Mouse (Mus musculus): ENCODE data around the gene Scpep1. TPM values are rescaled to one million over a fixed set of nuclear protein-coding genes. Genes with fewer than 3 reads are reported as not detected.
A peak's percentile ranks its signal among the peaks of the same experiment; 100 is the strongest.
"Not testable (repeated sequence)": the region's sequence is repeated elsewhere in the genome, so short reads cannot be mapped to it uniquely, and the experiment has no call there.

Scpep1 gene
- polyA plus RNA-seq, 1 experiment from 2014 or later, result 72.7 TPM

- Histone ChIP-seq H3K9me3 (no peaks in the 10 kb centered on the region), H3K27me3 (ENCODE audit: poor library complexity, severe bottlenecking) (peaks cover 27% of the 10 kb centered on the region), H3K4me1 (peaks cover 7% of the 10 kb centered on the region; the same call in 1 of the 2 replicates), H3K4me3 (no peak overlapping the region), H3K27ac (no peak overlapping the region), H3K36me3 (replicated peaks) (no peaks in the 10 kb centered on the region)
- no peak for DNase-seq (ENCODE audit: extremely low spot score, low spot score)
- WGBS, result 81% methylated on average over 4 of the region's 4 CpGs
Measured at GRCm38 (mm10) chr11:88898380-88898763, 56.9 kb downstream of the Scpep1 start.

- Histone ChIP-seq H3K36me3 (replicated peaks) (no peaks in the 10 kb centered on the region), H3K4me1 (peaks cover 7% of the 10 kb centered on the region; the same call in 1 of the 2 replicates), H3K27me3 (ENCODE audit: poor library complexity, severe bottlenecking) (peaks cover 27% of the 10 kb centered on the region), H3K9me3 (no peaks in the 10 kb centered on the region), H3K4me3 (no peak overlapping the region), H3K27ac (no peak overlapping the region)
- no peak for DNase-seq (ENCODE audit: extremely low spot score, low spot score)
- WGBS, result 53% methylated on average over 15 of the region's 15 CpGs
Measured at GRCm38 (mm10) chr11:88897624-88898379, 57.5 kb downstream of the Scpep1 start.

- not testable (repeated sequence) for H3K36me3 ChIP-seq (replicated peaks); H3K4me1 ChIP-seq; DNase-seq (ENCODE audit: extremely low spot score, low spot score); H3K27ac ChIP-seq; H3K9me3 ChIP-seq
- Histone ChIP-seq H3K4me3 (peak overlapping the region; percentile 39), H3K27me3 (ENCODE audit: poor library complexity, severe bottlenecking) (peaks cover 27% of the 10 kb centered on the region)
- 38% methylated on average over 36 of the region's 39 CpGs for WGBS
Measured at GRCm38 (mm10) chr11:88895800-88896232, 59.4 kb downstream of the Scpep1 start.

GRCm38 (mm10) chr11:88895235-88895634, 60.0 kb downstream of the Scpep1 start:
- not testable (repeated sequence) for H3K4me3 ChIP-seq; H3K36me3 ChIP-seq (replicated peaks); H3K27ac ChIP-seq; H3K9me3 ChIP-seq; DNase-seq (ENCODE audit: extremely low spot score, low spot score); H3K4me1 ChIP-seq
- H3K27me3 ChIP-seq (ENCODE audit: poor library complexity, severe bottlenecking), result peaks cover 27% of the 10 kb centered on the region
- 43% methylated on average over 14 of the region's 20 CpGs for WGBS

GRCm38 (mm10) chr11:88894279-88894678, 61.0 kb downstream of the Scpep1 start:
- H3K27me3 ChIP-seq (ENCODE audit: poor library complexity, severe bottlenecking), result peaks cover 23% of the 10 kb centered on the region
- not testable (repeated sequence) for H3K9me3 ChIP-seq; H3K4me3 ChIP-seq; DNase-seq (ENCODE audit: extremely low spot score, low spot score); H3K27ac ChIP-seq; H3K4me1 ChIP-seq; H3K36me3 ChIP-seq (replicated peaks)
- 93% methylated on average over 12 of the region's 14 CpGs for WGBS

- H3K9me3 ChIP-seq; DNase-seq (ENCODE audit: extremely low spot score, low spot score); H3K4me3 ChIP-seq; H3K36me3 ChIP-seq (replicated peaks); H3K27ac ChIP-seq; H3K4me1 ChIP-seq: not testable (repeated sequence)
- 91% methylated on average over 4 of the region's 8 CpGs for WGBS
- H3K27me3 ChIP-seq (ENCODE audit: poor library complexity, severe bottlenecking), result peaks cover 18% of the 10 kb centered on the region
Measured at GRCm38 (mm10) chr11:88893501-88893900, 61.8 kb downstream of the Scpep1 start.

GRCm38 (mm10) chr11:88892789-88893188, 62.5 kb downstream of the Scpep1 start:
- not testable (repeated sequence) for H3K27ac ChIP-seq; H3K36me3 ChIP-seq (replicated peaks); DNase-seq (ENCODE audit: extremely low spot score, low spot score); H3K4me1 ChIP-seq; H3K4me3 ChIP-seq; H3K9me3 ChIP-seq
- peaks cover 11% of the 10 kb centered on the region for H3K27me3 ChIP-seq (ENCODE audit: poor library complexity, severe bottlenecking)
- 94% methylated on average over 23 of the region's 24 CpGs for WGBS

- H3K4me3 ChIP-seq; H3K4me1 ChIP-seq; H3K27me3 ChIP-seq (ENCODE audit: poor library complexity, severe bottlenecking); H3K27ac ChIP-seq; H3K36me3 ChIP-seq (replicated peaks); DNase-seq (ENCODE audit: extremely low spot score, low spot score); H3K9me3 ChIP-seq: not testable (repeated sequence)
- 94% methylated on average over 23 of the region's 24 CpGs for WGBS
Measured at GRCm38 (mm10) chr11:88891921-88892561, 63.2 kb downstream of the Scpep1 start.

GRCm38 (mm10) chr11:88891446-88891845, 63.8 kb downstream of the Scpep1 start:
- H3K27ac ChIP-seq; H3K36me3 ChIP-seq (replicated peaks); H3K4me3 ChIP-seq; DNase-seq (ENCODE audit: extremely low spot score, low spot score); H3K27me3 ChIP-seq (ENCODE audit: poor library complexity, severe bottlenecking); H3K4me1 ChIP-seq; H3K9me3 ChIP-seq: not testable (repeated sequence)
- WGBS, result 96% methylated on average over 11 of the region's 12 CpGs

- 91% methylated on average over 7 of the region's 11 CpGs for WGBS
Measured at GRCm38 (mm10) chr11:88890904-88891303, 64.4 kb downstream of the Scpep1 start.

GRCm38 (mm10) chr11:88888996-88889395, 66.3 kb downstream of the Scpep1 start:
- H3K4me1 ChIP-seq, result no peaks in the 10 kb centered on the region
- whole genome bisulfite sequencing, result 94% methylated on average over 2 of the region's 2 CpGs
- DNase-seq (ENCODE audit: extremely low spot score, low spot score), result no peak
- no peaks in the 10 kb centered on the region for H3K36me3 ChIP-seq (replicated peaks)
- H3K9me3 ChIP-seq, result no peaks in the 10 kb centered on the region
- H3K27me3 ChIP-seq (ENCODE audit: poor library complexity, severe bottlenecking), result no peaks in the 10 kb centered on the region
- H3K27ac ChIP-seq, result no peak overlapping the region
- no peak overlapping the region for H3K4me3 ChIP-seq

More at GRCm38 (mm10) chr11:88890904-88891303, 64.4 kb downstream of the Scpep1 start:
- DNase-seq (ENCODE audit: extremely low spot score, low spot score); H3K27ac ChIP-seq; H3K4me1 ChIP-seq; H3K9me3 ChIP-seq; H3K4me3 ChIP-seq; H3K36me3 ChIP-seq (replicated peaks); H3K27me3 ChIP-seq (ENCODE audit: poor library complexity, severe bottlenecking): not testable (repeated sequence)

GRCm38 (mm10) chr11:88884376-88885065, 70.7 kb downstream of the Scpep1 start:
- Histone ChIP-seq H3K27me3 (ENCODE audit: poor library complexity, severe bottlenecking) (no peaks in the 10 kb centered on the region), H3K4me1 (no peaks in the 10 kb centered on the region), H3K9me3 (no peaks in the 10 kb centered on the region), H3K36me3 (replicated peaks) (no peaks in the 10 kb centered on the region), H3K4me3 (no peak overlapping the region), H3K27ac (no peak overlapping the region)
- DNase-seq (ENCODE audit: extremely low spot score, low spot score), result no peak
- 74% methylated on average over 8 of the region's 8 CpGs for WGBS

- DNase-seq (ENCODE audit: extremely low spot score, low spot score), result no peak
- peaks cover 21% of the 10 kb centered on the region for H3K27me3 ChIP-seq (ENCODE audit: poor library complexity, severe bottlenecking)
- no peak overlapping the region for H3K4me3 ChIP-seq
- H3K4me1 ChIP-seq, result peaks cover 9% of the 10 kb centered on the region
- 93% methylated on average over 12 of the region's 12 CpGs for WGBS
- no peak overlapping the region for H3K27ac ChIP-seq
- H3K9me3 ChIP-seq, result no peaks in the 10 kb centered on the region
- H3K36me3 ChIP-seq (replicated peaks), result no peaks in the 10 kb centered on the region
Measured at GRCm38 (mm10) chr11:88878011-88878410, 77.3 kb downstream of the Scpep1 start.

Data from forebrain, embryonic 10.5 days (tissue).